Mouse (Mus musculus): ENCODE measurements at regions not wholly inside any gene's neighbourhood (a gene's known extent, or its start where the extent isn't known, plus 50 kb on each side); places are given as distances from the start of the nearest gene placed in this dataset.
A peak's percentile ranks its signal among the peaks of the same experiment; 100 is the strongest.

GRCm38 (mm10) chr11:71658346-71658745, 91.4 kb upstream of the Wscd1 start:
- no peak for DNase-seq (ENCODE audit: low spot score in 2 of 2)

- no peak for DNase-seq (ENCODE audit: low spot score in 2 of 2)
Measured at GRCm38 (mm10) chr11:71670111-71671050, 79.3 kb upstream of the Wscd1 start.

- no peak for DNase-seq (ENCODE audit: low spot score in 2 of 2)
Measured at GRCm38 (mm10) chr11:71672171-71673050, 77.3 kb upstream of the Wscd1 start.

GRCm38 (mm10) chr11:71674319-71674718, 75.4 kb upstream of the Wscd1 start:
- peak; percentile 78 to 82 for DNase-seq (ENCODE audit: low spot score in 2 of 2)

GRCm38 (mm10) chr11:71675714-71676313, 73.9 kb upstream of the Wscd1 start:
- no peak for DNase-seq (ENCODE audit: low spot score in 2 of 2)

- DNase-seq (ENCODE audit: low spot score in 2 of 2), result no peak
Measured at GRCm38 (mm10) chr11:71697017-71697416, 52.7 kb upstream of the Wscd1 start.

- DNase-seq (ENCODE audit: low spot score in 2 of 2), result no peak
Measured at GRCm38 (mm10) chr11:71698836-71699235, 50.9 kb upstream of the Wscd1 start.

Data from layer of hippocampus, postnatal 10 days (tissue).